Mouse (Mus musculus): ENCODE data around the gene Gdf15. TPM values are rescaled to one million over a fixed set of nuclear protein-coding genes. Genes with fewer than 3 reads are reported as not detected.

Gdf15 gene
- polyA plus RNA-seq, 2 experiments = 0.18 to 0.47 TPM

DNA sequence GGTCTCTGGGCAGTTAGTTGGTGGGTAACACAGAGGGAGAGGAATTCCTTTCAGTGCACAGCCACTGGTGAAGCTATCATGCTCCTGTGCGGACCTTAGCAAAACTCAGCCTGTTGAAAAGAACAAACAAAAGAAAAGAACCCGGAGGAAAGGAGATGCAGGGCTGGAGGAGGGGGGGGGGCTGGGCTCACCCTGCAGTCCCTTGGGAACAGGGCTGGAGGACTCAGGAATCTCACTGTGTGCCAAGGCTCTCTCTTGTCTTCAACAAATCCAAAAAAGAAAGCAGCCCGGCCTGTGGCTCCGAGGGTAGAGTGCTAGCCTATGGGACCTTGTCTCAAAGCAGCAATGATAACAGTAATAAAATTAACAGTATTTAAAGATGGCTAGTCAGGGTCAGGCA is 31.4 kb upstream of the Gdf15 start:
- Histone ChIP-seq H3K9ac (ENCODE audit: low read depth, low read length, severe bottlenecking) (no peak overlapping the region), H3K4me3 (replicated peaks; ENCODE audit: low read length) (no peak overlapping the region), H3K4me1 (ENCODE audit: control insufficient read depth, insufficient read depth, low read length) (peaks cover 5% of the 10 kb centered on the region), H3K4me2 (replicated peaks; ENCODE audit: low read depth, low read length, severe bottlenecking) (no peak overlapping the region), H3K27ac (replicated peaks; ENCODE audit: low read depth, low read length) (no peak overlapping the region), H3K9me3 (ENCODE audit: control insufficient read depth, low read length) (no peaks in the 10 kb centered on the region), H3K36me3 (ENCODE audit: control insufficient read depth, insufficient read depth, low read length) (no peaks in the 10 kb centered on the region), H3K27me3 (ENCODE audit: control insufficient read depth, insufficient read depth, low read length) (no peaks in the 10 kb centered on the region)
- no peak for TF ChIP-seq POLR2A (IDR thresholded peaks at IDR 0.05; ENCODE audit: borderline replicate concordance, extremely low read depth, insufficient read depth, insufficient read length)
- DNase-seq (ENCODE audit: low spot score) = no peak
- no peak for ATAC-seq (ENCODE audit: low FRiP score, low read depth)
- WGBS = 70% methylated on average over 4 of the region's 4 CpGs

DNA sequence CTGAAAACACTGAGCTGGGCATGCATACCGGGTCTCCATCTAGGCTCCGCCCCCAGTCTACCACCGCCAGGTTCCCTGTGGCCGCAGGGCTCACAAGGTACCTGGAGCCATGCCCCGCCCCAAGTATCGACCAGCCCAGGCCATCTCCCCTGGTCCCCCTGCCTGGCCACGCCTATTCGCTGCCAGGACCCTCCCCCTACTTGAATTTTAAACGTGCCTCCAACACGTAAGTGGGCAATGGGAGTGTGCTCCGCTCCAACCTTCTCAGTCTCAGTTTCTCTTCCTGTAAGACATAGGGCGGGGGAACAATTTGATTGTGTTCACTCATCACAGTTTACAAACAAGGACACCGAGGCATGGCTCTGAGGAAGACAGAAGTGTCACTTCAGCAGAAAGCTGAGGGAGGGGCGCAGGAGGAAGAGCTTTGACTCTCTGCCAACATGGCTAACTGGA is 28.0 kb upstream of the Gdf15 start, which contains the start of gene Pgpep1:
Pgpep1 (minus strand) TSS at position 116 of the 453 bp plus-strand sequence.
- Histone ChIP-seq H3K4me2 (replicated peaks; ENCODE audit: low read depth, low read length, severe bottlenecking) (peak within 1 kb of the TSS; percentile 95), H3K27ac (replicated peaks; ENCODE audit: low read depth, low read length) (peak within 1 kb of the TSS; percentile 70), H3K9me3 (ENCODE audit: control insufficient read depth, low read length) (no peaks in the 10 kb centered on the region), H3K4me1 (ENCODE audit: control insufficient read depth, insufficient read depth, low read length) (peaks cover 9% of the 10 kb centered on the region), H3K4me3 (replicated peaks; ENCODE audit: low read length) (peak within 1 kb of the TSS; percentile 80), H3K36me3 (ENCODE audit: control insufficient read depth, insufficient read depth, low read length) (peaks cover 15% of the 10 kb centered on the region), H3K27me3 (ENCODE audit: control insufficient read depth, insufficient read depth, low read length) (no peaks in the 10 kb centered on the region), H3K9ac (ENCODE audit: low read depth, low read length, severe bottlenecking) (peak within 1 kb of the TSS; percentile 83)
- no peak for TF ChIP-seq POLR2A (IDR thresholded peaks at IDR 0.05; ENCODE audit: borderline replicate concordance, extremely low read depth, insufficient read depth, insufficient read length)
- WGBS = 4% methylated on average over 14 of the region's 14 CpGs
- peak; percentile 32; the same call in 1 of the 2 replicates for ATAC-seq (ENCODE audit: low FRiP score, low read depth)
- DNase-seq (ENCODE audit: low spot score) = peak; percentile 45

DNA sequence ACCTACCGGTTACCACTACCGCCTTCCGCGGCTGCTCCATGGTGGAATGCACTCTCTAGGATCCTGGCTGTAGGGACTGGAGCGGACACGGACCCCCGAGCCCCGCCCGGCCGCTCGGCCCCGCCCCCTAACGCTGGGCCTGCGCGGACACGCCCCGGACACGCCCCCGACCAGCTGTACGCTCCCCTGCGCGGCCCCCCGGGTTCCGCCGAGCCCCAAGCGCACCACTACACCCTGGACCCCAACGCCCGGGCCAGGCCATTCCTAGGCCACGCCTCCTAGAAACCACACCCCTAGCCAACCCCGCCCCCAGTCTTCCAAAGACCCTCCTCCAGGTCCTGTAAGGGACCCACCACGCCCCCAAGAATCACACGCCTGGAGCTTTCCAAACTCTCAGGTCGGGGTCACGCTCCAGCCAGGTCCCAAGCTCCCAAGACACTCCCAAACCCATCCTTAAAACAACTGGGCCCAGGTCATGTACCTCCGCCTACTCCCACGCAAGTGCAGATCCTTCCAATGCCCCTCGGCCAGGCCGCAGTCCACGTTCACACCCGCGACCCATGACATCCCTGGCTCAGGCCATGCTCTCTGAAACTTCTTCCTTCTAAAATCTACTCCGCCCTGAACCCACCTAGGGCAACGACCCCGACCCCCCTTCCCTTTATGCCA is 27.5 kb upstream of the Gdf15 start:
- no peaks in the 10 kb centered on the region for H3K9me3 ChIP-seq (ENCODE audit: control insufficient read depth, low read length)
- peak overlapping the region; percentile 80 for H3K4me3 ChIP-seq (replicated peaks; ENCODE audit: low read length)
- no peaks in the 10 kb centered on the region for H3K27me3 ChIP-seq (ENCODE audit: control insufficient read depth, insufficient read depth, low read length)
- peak; percentile 75; the same call in 1 of the 2 replicates for TF ChIP-seq POLR2A (IDR thresholded peaks at IDR 0.05; ENCODE audit: borderline replicate concordance, extremely low read depth, insufficient read depth, insufficient read length)
- ATAC-seq (ENCODE audit: low FRiP score, low read depth) (peak; percentile 96), DNase-seq (ENCODE audit: low spot score) (peak; percentile 95)
- peaks cover 9% of the 10 kb centered on the region for H3K4me1 ChIP-seq (ENCODE audit: control insufficient read depth, insufficient read depth, low read length)
- H3K36me3 ChIP-seq (ENCODE audit: control insufficient read depth, insufficient read depth, low read length) = peaks cover 19% of the 10 kb centered on the region
- under 1% methylated on average over 43 of the region's 44 CpGs for WGBS
- H3K27ac ChIP-seq (replicated peaks; ENCODE audit: low read depth, low read length) = peak overlapping the region; percentile 70
- peak overlapping the region; percentile 95 for H3K4me2 ChIP-seq (replicated peaks; ENCODE audit: low read depth, low read length, severe bottlenecking)
- H3K9ac ChIP-seq (ENCODE audit: low read depth, low read length, severe bottlenecking) = peak overlapping the region; percentile 83

DNA sequence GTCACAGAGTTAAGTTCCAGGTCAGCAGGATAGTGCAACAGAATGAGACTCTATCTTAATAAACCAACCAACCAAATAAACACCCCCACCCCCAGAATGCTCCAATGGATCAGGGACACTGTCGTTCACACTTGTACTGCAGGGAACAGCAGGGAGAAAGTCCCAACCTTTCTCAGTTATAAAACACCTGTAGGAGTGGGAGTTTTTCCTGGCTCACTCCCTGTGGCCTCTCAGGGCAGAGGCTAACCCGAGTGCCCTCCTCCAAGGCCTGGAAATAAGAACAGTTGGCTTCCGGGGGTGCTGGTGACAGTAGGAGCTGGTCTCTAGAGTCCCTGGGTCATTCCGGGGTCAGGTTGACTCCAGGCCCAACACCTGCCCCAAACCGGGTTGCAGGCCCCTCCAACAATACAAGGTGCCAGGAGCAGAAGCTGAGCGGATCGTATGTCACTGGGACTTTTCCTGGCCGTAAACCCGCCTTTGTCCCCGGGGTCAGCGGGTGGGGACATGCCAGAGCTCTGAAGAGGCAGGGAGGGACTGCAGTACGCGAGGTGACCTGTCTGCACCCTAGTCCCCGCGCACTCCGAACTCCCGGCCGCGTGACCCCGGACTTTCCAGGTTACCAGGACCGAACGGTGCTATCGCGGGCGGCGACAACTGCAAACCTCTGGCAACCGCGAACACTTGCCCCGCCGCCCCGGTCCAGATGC is 26.8 kb upstream of the Gdf15 start:
- H3K27ac ChIP-seq (replicated peaks; ENCODE audit: low read depth, low read length) = peak overlapping the region; percentile 70
- under 1% methylated on average over 24 of the region's 31 CpGs for WGBS

DNA sequence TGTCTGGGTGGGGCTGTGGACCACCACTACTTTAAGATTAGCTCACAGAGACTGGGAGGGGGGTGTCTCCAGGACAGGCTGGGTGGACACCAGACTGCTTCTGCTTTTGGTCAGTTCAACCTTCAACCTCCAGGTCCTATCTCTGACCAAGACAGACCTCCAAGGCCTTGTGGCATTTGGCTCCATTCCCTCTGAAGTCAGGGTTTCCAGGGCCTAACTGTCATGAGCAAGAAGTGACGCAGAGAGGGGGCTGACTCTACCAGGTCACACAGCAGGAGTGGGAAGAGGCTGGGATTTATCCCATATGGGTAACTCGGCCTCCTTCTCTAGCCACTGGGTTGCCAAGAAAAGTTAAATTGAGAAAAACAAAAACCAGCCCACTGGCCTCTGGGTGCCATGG is 25.5 kb upstream of the Gdf15 start:
- Histone ChIP-seq H3K9ac (ENCODE audit: low read depth, low read length, severe bottlenecking) (no peak overlapping the region), H3K4me1 (ENCODE audit: control insufficient read depth, insufficient read depth, low read length) (peaks cover 9% of the 10 kb centered on the region), H3K4me2 (replicated peaks; ENCODE audit: low read depth, low read length, severe bottlenecking) (no peak overlapping the region), H3K36me3 (ENCODE audit: control insufficient read depth, insufficient read depth, low read length) (peaks cover 35% of the 10 kb centered on the region), H3K27me3 (ENCODE audit: control insufficient read depth, insufficient read depth, low read length) (no peaks in the 10 kb centered on the region), H3K27ac (replicated peaks; ENCODE audit: low read depth, low read length) (no peak overlapping the region), H3K9me3 (ENCODE audit: control insufficient read depth, low read length) (no peaks in the 10 kb centered on the region), H3K4me3 (replicated peaks; ENCODE audit: low read length) (no peak overlapping the region)
- TF ChIP-seq POLR2A (IDR thresholded peaks at IDR 0.05; ENCODE audit: borderline replicate concordance, extremely low read depth, insufficient read depth, insufficient read length) = no peak
- DNase-seq (ENCODE audit: low spot score) (no peak), ATAC-seq (ENCODE audit: low FRiP score, low read depth) (no peak)
- WGBS = 84% methylated on average over 2 of the region's 2 CpGs

More for the DNA sequence above, 26.8 kb upstream of the Gdf15 start:
- peaks cover 25% of the 10 kb centered on the region for H3K36me3 ChIP-seq (ENCODE audit: control insufficient read depth, insufficient read depth, low read length)
- H3K9ac ChIP-seq (ENCODE audit: low read depth, low read length, severe bottlenecking) = peak overlapping the region; percentile 83
- no peaks in the 10 kb centered on the region for H3K27me3 ChIP-seq (ENCODE audit: control insufficient read depth, insufficient read depth, low read length)
- peak; percentile 45 for ATAC-seq (ENCODE audit: low FRiP score, low read depth)
- H3K4me3 ChIP-seq (replicated peaks; ENCODE audit: low read length) = peak overlapping the region; percentile 80
- peak overlapping the region; percentile 95 for H3K4me2 ChIP-seq (replicated peaks; ENCODE audit: low read depth, low read length, severe bottlenecking)
- H3K4me1 ChIP-seq (ENCODE audit: control insufficient read depth, insufficient read depth, low read length) = peaks cover 9% of the 10 kb centered on the region
- DNase-seq (ENCODE audit: low spot score) = no peak
- TF ChIP-seq POLR2A (IDR thresholded peaks at IDR 0.05; ENCODE audit: borderline replicate concordance, extremely low read depth, insufficient read depth, insufficient read length) = no peak
- H3K9me3 ChIP-seq (ENCODE audit: control insufficient read depth, low read length) = no peaks in the 10 kb centered on the region

Measured in limb, embryonic 14.5 days (tissue).